Mouse (Mus musculus) lung, adult 2 months (tissue): ENCODE measurements at regions not wholly inside any gene's neighbourhood (a gene's known extent, or its start where the extent isn't known, plus 50 kb on each side); places are given as distances from the start of the nearest gene placed in this dataset.

Experiments
- CTCF ChIP-seq: fragments of 200-500 bp; IDR thresholded peaks from 2 replicates; pipeline ENCODE4 v1.5.1; 2011; ENCODE audit warnings: mild to moderate bottlenecking, low read length, control low read depth; ENCODE audit not compliant: insufficient read depth
- POLR2A ChIP-seq: fragments of 200-500 bp; IDR thresholded peaks from 2 replicates; pipeline ENCODE4 v1.6.1; 2011; ENCODE audit warnings: low read depth, mild to moderate bottlenecking, control low read depth, low read length, borderline replicate concordance; ENCODE audit errors: extremely low read depth

GRCm38 (mm10) chr16:63313544-63313943 is 459.4 kb downstream of the Pros1 start:
- no peak for TF ChIP-seq CTCF
- no peak for TF ChIP-seq POLR2A
